12 mouse cellular contexts compared by ENCODE assay signal in the genomic region with DNA sequence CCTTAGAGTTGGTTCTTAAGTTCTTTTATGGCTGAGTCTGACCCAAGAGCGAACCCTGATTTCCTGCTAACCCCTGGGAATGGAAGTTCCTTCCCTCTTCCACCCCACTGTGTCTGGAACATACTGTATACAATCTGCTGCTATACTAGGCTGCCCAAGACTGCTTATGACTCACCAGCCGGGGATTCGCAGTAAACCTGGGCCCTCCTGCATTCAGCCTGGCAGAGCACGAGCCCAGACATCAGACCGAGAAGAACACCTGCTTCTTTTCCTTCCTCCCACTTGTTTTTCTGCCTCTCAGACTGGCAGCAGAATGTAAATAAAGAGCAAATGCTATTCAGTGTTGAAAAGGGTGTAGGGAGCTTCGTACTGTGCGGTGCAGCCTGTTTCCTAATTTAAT. TPM values are rescaled to one million over a fixed set of nuclear protein-coding genes. Genes with fewer than 3 reads are reported as not detected.
A peak's percentile ranks its signal among the peaks of the same experiment; 100 is the strongest.
DNase-seq lines count a peak whose midpoint lies in the region; ATAC-seq and TF ChIP-seq lines count a peak whose summit lies in the region.
"Had no signal": no experiment of that assay in that cellular context is flagged by ENCODE, and none has a peak within 500 bp of the region (broad histone marks: within the 10 kb centered on the region; RNA-seq: fewer than 3 reads in every experiment).

No protein-coding gene starts in this region.

- TF ChIP-seq EP300 in heart, postnatal 0 days (IDR thresholded peaks at IDR 0.05; ENCODE audit: low read depth) = no peak

- H3K4me3 ChIP-seq in heart, postnatal 0 days (ENCODE audit: low read depth, low read length) = no peak overlapping the region
- no peak overlapping the region for H3K4me3 ChIP-seq in forebrain, postnatal 0 days (ENCODE audit: low read depth, low read length)
- H3K4me3 ChIP-seq: erythroblast, embryonic 14.5 days; hindbrain, embryonic 12.5 days; neural tube, embryonic 13.5 days; stomach, embryonic 15.5 days had no signal

- no peak overlapping the region for H3K9ac ChIP-seq in heart, postnatal 0 days (replicated peaks; ENCODE audit: low read depth, low read length)
- H3K9ac ChIP-seq in forebrain, postnatal 0 days = no peak overlapping the region
- H3K9ac ChIP-seq: hindbrain, embryonic 12.5 days; neural tube, embryonic 13.5 days; stomach, embryonic 15.5 days had no signal

- H3K27ac ChIP-seq in heart, postnatal 0 days (ENCODE audit: low read depth) = peak overlapping the region; percentile 49; the same call in 1 of the 2 replicates
- no peak overlapping the region for H3K27ac ChIP-seq in forebrain, postnatal 0 days (ENCODE audit: low read depth, low read length)
- H3K27ac ChIP-seq: hindbrain, embryonic 12.5 days; stomach, embryonic 15.5 days had no signal

- H3K9me3 ChIP-seq in heart, postnatal 0 days (replicated peaks; ENCODE audit: control insufficient read depth, low read length) = no peaks in the 10 kb centered on the region
- H3K9me3 ChIP-seq in forebrain, postnatal 0 days (ENCODE audit: low read length) = no peaks in the 10 kb centered on the region
- H3K9me3 ChIP-seq: hindbrain, embryonic 12.5 days; neural tube, embryonic 13.5 days; stomach, embryonic 15.5 days had no signal

- no peak for DNase-seq in heart, postnatal 0 days (ENCODE audit: low spot score)
- DNase-seq in heart, adult 18-20 months = no peak
- DNase-seq in forebrain, postnatal 0 days = peak; percentile 69
- DNase-seq in right cerebral cortex, postnatal 25 days = peak; percentile 72
- DNase-seq in embryo, embryonic 9.5 days (ENCODE audit: extremely low spot score) = no peak
- no peak for DNase-seq in testis, postnatal 10 days (ENCODE audit: low spot score)

- H3K36me3 ChIP-seq in heart, postnatal 0 days (replicated peaks; ENCODE audit: control insufficient read depth, insufficient read depth, low read length) = no peaks in the 10 kb centered on the region
- H3K36me3 ChIP-seq in forebrain, postnatal 0 days (ENCODE audit: insufficient read depth) = no peaks in the 10 kb centered on the region
- H3K36me3 ChIP-seq: hindbrain, embryonic 12.5 days; neural tube, embryonic 13.5 days; stomach, embryonic 15.5 days had no signal

- no peaks in the 10 kb centered on the region for H3K27me3 ChIP-seq in heart, postnatal 0 days (ENCODE audit: control insufficient read depth, insufficient read depth, low read length)
- H3K27me3 ChIP-seq in forebrain, postnatal 0 days (ENCODE audit: insufficient read depth, low read length) = no peaks in the 10 kb centered on the region
- H3K27me3 ChIP-seq: hindbrain, embryonic 12.5 days; neural tube, embryonic 13.5 days; stomach, embryonic 15.5 days had no signal

- TF ChIP-seq CTCF in heart, postnatal 0 days (IDR thresholded peaks at IDR 0.05; ENCODE audit: low read depth) = no peak
- no peak for TF ChIP-seq CTCF in forebrain, postnatal 0 days (IDR thresholded peaks at IDR 0.05; ENCODE audit: low read depth)

- H3K4me2 ChIP-seq in heart, postnatal 0 days (ENCODE audit: low read depth, low read length) = no peak overlapping the region
- no peak overlapping the region for H3K4me2 ChIP-seq in forebrain, postnatal 0 days (ENCODE audit: low read depth)
- H3K4me2 ChIP-seq: hindbrain, embryonic 12.5 days; neural tube, embryonic 13.5 days; stomach, embryonic 15.5 days had no signal

- 64% methylated on average over 7 of the region's 7 CpGs for WGBS in heart, postnatal 0 days
- 47% methylated on average over 7 of the region's 7 CpGs for WGBS in forebrain, postnatal 0 days

- no peak for ATAC-seq in heart, postnatal 0 days (ENCODE audit: insufficient read depth, low read depth)
- ATAC-seq in CD4-positive, CD25-positive, alpha-beta regulatory T cell, adult 4 months = peak; percentile 25
- ATAC-seq in forebrain, postnatal 0 days = peak; percentile 71
- no peak for ATAC-seq in inflammation-experienced regulatory T-cells, adult 6 months

- no peaks in the 10 kb centered on the region for H3K4me1 ChIP-seq in heart, postnatal 0 days (ENCODE audit: control insufficient read depth, insufficient read depth)
- peaks cover 7% of the 10 kb centered on the region for H3K4me1 ChIP-seq in forebrain, postnatal 0 days (ENCODE audit: insufficient read depth)
- H3K4me1 ChIP-seq: hindbrain, embryonic 12.5 days; stomach, embryonic 15.5 days had no signal

RNA-seq across cellular contexts. Expression of a gene that starts 24.7 kb away (rescaled TPM):
- total RNA-seq in heart, postnatal 0 days (2014; rRNA removed; ENCODE audit: low replicate concordance) = 478 and 528 TPM in 2 replicates
- polyA plus RNA-seq in heart, postnatal 0 days (2015; fragmentation: Nextera tagmentation; extraction: Ambion mirVana) = 627 and 646 TPM in 2 replicates
- total RNA-seq in heart, adult 18-20 months (2021) = 1,000 to 10,000 TPM; 1,073 to 1,213 TPM
- 100 to 1,000 TPM in 1 of 2 experiments, 10 to 100 TPM in 1; 67.5 to 104 TPM for polyA plus RNA-seq in CD4-positive, CD25-positive, alpha-beta regulatory T cell, adult 4 months (2017; shearing (Covaris generic))
- 306 and 330 TPM in 2 replicates for total RNA-seq in forebrain, postnatal 0 days (2014; rRNA removed)
- 327 and 401 TPM in 2 replicates for polyA plus RNA-seq in forebrain, postnatal 0 days (2015; fragmentation: Nextera tagmentation; extraction: Ambion mirVana)
- polyA plus RNA-seq in inflammation-experienced regulatory T-cells, adult 6 months (2017; shearing (Covaris generic)) = 100 to 1,000 TPM in 1 of 3 experiments, 10 to 100 TPM in 2; 67.6 to 143 (median 84.9) TPM

RNA-seq across cellular contexts. Expression of a gene that starts 53.1 kb away (rescaled TPM):
- 0.15 and 5.2 TPM in 2 replicates for total RNA-seq in heart, postnatal 0 days (2014; rRNA removed; ENCODE audit: low replicate concordance)
- polyA plus RNA-seq in heart, postnatal 0 days (2015; fragmentation: Nextera tagmentation; extraction: Ambion mirVana) = 0.88 and 1.1 TPM in 2 replicates
- 1 to 10 TPM in 1 of 2 experiments, under 1 TPM in 1; 0.55 to 6.6 TPM for total RNA-seq in heart, adult 18-20 months (2021)
- polyA plus RNA-seq in CD4-positive, CD25-positive, alpha-beta regulatory T cell, adult 4 months (2017; shearing (Covaris generic)) = 100 to 1,000 TPM; 246 to 283 TPM
- total RNA-seq in forebrain, postnatal 0 days (2014; rRNA removed) = 1.6 and 2.3 TPM in 2 replicates
- polyA plus RNA-seq in forebrain, postnatal 0 days (2015; fragmentation: Nextera tagmentation; extraction: Ambion mirVana) = 4.4 and 4.6 TPM in 2 replicates
- 100 to 1,000 TPM; 144 to 447 (median 399) TPM for polyA plus RNA-seq in inflammation-experienced regulatory T-cells, adult 6 months (2017; shearing (Covaris generic))

Comparison
In these comparisons a context has a peak if more than half of its experiments do, and no peak if none do; other contexts are left out.
1. ATAC-seq: peak in CD4-positive, CD25-positive, alpha-beta regulatory T cell, adult 4 months (single experiment) and forebrain, postnatal 0 days (single experiment); none in heart, postnatal 0 days (single experiment) and inflammation-experienced regulatory T-cells, adult 6 months (single experiment).
2. DNase-seq: peak in forebrain, postnatal 0 days (single experiment) and right cerebral cortex, postnatal 25 days (single experiment); none in heart, postnatal 0 days (single experiment), heart, adult 18-20 months (0 of 2), embryo, embryonic 9.5 days (single experiment) and testis, postnatal 10 days (single experiment).
3. RNA of a gene that starts 53.1 kb away (polyA plus RNA-seq): 144 to 447 TPM in inflammation-experienced regulatory T-cells, adult 6 months and 246 to 283 TPM in CD4-positive, CD25-positive, alpha-beta regulatory T cell, adult 4 months; 4.4 to 4.6 TPM in forebrain, postnatal 0 days and 0.88 to 1.1 TPM in heart, postnatal 0 days; every median in the first group is over 10 times any median in the second.